Mouse (Mus musculus) erythroblast, embryonic 14.5 days (primary cell): ENCODE data around the gene Nmt1.

Source experiments
- GATA1 ChIP-seq: IDR thresholded peaks from 2 replicates; pipeline ENCODE4 v1.6.1; 2012; ENCODE audit warnings: low read length, inconsistent platforms, mixed read lengths
- TAL1 ChIP-seq: IDR thresholded peaks from 3 replicates; pipeline ENCODE4 v1.6.1; 2012; ENCODE audit warnings: low read length, inconsistent platforms, mixed read lengths

GRCm38 (mm10) chr11:103049611-103050010 is 21.6 kb downstream of the Nmt1 start:
- no peak for TF ChIP-seq GATA1
- TF ChIP-seq TAL1 = no peak
